Mouse (Mus musculus) liver, embryonic 14.5 days (tissue): ENCODE results near the gene B3gat3.

Source experiments
- CTCF ChIP-seq: IDR thresholded peaks from 2 replicates; pipeline ENCODE4 v1.5.1; 2016; ENCODE audit warnings: antibody characterized with exemption, low read depth, control low read depth
- EP300 ChIP-seq: IDR thresholded peaks from 2 replicates; pipeline ENCODE4 v1.6.1; 2016; ENCODE audit warnings: antibody characterized with exemption, low read depth

- TF ChIP-seq CTCF (peak; percentile 43), EP300 (no peak; the same call in 1 of the 2 replicates)
These were observed 22.2 kb upstream of the B3gat3 start, which contains the start of gene Ganab for GRCm38 (mm10) chr19:8897865-8898495.
